Mouse (Mus musculus) mesoderm, embryonic 11.5 days (tissue): ENCODE results near the gene Gm26661.

Experiments
- DNase-seq: peaks from one replicate; pipeline ENCODE4 v3.0.0-alpha.2; 2012; ENCODE audit warnings: low read depth, low spot score

The Gm26661 gene

GRCm38 (mm10) chr14:7819446-7819845, 28.1 kb downstream of the Gm26661 start:
- no peak for DNase-seq

DNA sequence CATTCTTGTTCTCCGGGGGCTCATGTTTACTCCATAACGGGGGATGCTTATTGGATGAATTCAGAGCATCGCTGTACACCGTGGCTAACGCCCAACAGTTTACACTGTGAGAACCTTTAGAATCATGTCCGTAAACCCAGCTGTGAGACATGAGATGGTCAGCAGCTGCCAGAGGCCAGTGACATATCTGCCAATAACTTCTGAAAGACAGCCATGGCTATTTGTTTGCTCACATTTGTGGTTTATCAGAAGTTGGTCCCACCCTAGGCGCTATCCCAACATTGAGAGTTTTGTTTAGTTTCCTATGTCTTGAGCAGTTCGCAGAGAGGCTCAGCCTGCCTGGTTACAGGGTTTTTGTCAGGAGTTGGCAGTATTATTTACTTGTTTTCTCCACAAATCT, 30.0 kb downstream of the Gm26661 start:
- DNase-seq, result no peak

DNA sequence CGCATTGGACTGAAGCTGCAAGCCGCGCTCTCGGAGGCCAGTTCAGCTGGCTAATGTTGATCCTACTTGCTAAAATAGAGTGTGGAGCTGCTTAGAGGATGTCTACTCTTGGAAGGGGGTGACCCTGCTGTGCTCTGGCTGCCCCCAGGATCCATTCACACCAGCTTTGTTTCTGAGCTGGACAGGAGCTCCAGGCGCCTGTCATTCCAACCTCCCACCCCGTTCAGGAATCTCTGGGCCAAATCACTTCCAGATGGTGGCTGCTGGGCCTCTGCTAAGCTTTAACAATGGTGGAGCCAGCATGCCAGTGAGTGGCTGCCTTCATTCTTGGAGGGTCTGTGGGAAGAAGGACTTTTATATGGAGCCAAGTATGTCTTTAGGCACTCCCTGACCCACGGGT, 31.3 kb downstream of the Gm26661 start:
- peak; percentile 87 for DNase-seq

DNA sequence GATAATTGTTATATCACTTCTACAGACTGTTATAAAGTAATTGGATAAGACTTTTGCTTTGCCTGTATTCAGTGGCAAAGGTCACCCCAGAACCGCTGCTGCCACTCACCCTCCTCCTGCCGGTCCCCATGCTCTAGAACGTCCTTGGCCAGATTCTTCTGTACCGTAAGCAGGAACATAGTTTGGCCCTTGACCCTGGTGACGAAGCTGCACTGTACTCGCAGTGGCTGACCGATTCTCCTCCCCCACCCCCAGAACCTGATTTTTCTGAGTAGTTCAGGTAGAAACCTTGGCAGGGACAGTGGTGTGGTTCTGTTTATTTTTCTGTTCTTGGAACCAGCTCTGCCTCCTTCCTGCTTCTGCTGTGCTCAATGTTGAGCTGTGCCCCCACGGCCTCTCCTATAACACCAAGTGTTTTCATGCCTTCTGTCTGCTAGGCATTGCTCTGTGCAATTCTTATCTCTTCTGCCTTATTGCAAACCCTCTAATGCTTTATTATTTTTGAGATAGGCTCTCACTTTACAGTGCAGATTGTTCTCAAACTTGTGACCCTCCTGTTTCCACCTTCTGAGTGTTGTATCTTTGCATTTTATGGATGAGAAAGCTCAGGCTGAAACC, 33.4 kb downstream of the Gm26661 start:
- DNase-seq, result no peak

- DNase-seq, result no peak
These were observed 35.0 kb downstream of the Gm26661 start for GRCm38 (mm10) chr14:7826151-7826937.

DNA sequence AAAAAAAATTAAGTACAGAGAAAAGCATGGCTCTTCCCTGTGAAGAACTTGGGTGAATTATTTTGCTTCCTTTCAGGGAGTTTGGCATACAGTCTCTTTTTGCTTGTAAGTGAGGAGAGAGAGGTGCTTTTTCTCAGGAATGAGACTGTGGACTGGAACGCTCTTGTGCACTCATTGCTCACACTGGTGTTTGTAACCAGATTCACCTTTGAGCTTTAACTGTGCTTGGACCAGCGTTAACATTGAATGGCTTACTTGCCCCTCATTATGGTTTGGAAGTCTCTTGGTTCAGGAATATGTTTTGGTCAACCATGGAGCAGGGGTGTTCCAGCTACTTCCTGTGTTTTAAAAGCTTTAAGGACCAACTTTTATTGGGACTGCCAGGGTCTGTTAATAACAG, 37.8 kb downstream of the Gm26661 start:
- no peak for DNase-seq

DNA sequence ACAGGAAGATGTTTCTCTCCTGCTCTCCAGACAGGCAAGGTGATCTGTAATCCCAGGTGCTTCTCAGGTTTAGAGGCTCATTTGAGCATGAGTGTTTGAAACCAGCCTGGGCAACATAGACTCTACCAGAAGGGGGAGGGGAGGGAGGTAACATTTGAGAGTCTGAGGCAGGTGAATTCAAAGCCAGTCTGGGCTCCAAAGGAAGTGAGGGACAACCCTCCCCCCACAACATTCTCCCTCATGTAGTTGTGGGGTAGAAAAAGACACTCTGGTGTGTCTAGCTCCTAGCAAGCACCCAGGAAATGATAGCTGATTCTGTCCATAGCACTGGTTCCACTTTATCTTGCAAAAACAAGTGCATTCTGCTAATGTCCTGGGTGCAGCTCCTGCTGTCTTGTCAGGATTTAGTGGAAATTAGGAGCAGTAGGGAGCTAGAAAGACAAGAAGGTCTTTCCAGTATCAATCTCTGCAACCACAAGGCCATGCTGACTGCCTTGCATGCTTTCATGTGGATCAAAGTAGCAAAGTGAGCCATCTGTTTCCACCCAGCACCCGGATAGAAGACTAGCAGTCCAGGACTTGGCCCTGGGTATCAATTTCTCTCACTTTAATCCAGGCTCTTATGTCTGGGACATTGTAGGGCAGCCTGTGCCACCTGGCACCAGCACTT, 40.5 kb downstream of the Gm26661 start:
- DNase-seq, result no peak

DNA sequence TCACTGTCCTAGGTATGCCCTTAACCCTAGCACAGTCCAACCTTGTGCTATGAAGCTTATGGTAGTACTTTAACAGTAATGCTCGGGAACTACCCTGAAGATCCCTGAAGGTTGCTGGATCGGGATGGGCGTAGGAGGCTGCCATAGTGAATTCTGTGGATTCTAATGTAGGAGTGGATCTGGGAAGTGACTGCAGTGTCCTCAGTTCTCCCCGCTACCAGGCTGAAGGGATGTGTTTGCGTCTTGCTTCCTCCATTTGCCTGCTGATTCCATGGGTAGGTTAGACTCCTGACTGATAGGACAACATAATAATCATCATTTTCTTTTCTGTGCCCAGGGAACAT, 41.0 kb downstream of the Gm26661 start:
- DNase-seq, result no peak

- no peak for DNase-seq
These were observed 42.1 kb downstream of the Gm26661 start for GRCm38 (mm10) chr14:7833458-7833857.

- DNase-seq, result no peak
These were observed 47.2 kb downstream of the Gm26661 start for GRCm38 (mm10) chr14:7838564-7839089.

GRCm38 (mm10) chr14:7839950-7840514, 48.6 kb downstream of the Gm26661 start:
- no peak for DNase-seq
